Mouse (Mus musculus): Measurements from ENCODE around the gene Gm10382. TPM values are rescaled to one million over a fixed set of nuclear protein-coding genes. Genes with fewer than 3 reads are reported as not detected.
"Not testable (repeated sequence)": the region's sequence is repeated elsewhere in the genome, so short reads cannot be mapped to it uniquely, and the experiment has no call there.

Gene Gm10382
- polyA plus RNA-seq, 1 experiment from 2014 or later = 0.30 TPM

- ATAC-seq (replicated peaks; ENCODE audit: insufficient number of reproducible peaks, insufficient read depth, low FRiP score, low read depth) = no peak
- Histone ChIP-seq H3K4me2 (no peak overlapping the region), H3K27ac (no peak overlapping the region), H3K36me3 (no peaks in the 10 kb centered on the region), H3K4me1 (replicated peaks) (no peaks in the 10 kb centered on the region), H3K9me3 (replicated peaks) (no peaks in the 10 kb centered on the region), H3K4me3 (no peak overlapping the region), H3K9ac (no peak overlapping the region), H3K27me3 (no peaks in the 10 kb centered on the region)
- WGBS = 53% methylated on average over 4 of the region's 4 CpGs
These were observed 17.1 kb upstream of the Gm10382 start for GRCm38 (mm10) chr5:125372027-125372426.

- no peak overlapping the region for H3K4me2 ChIP-seq
- no peaks in the 10 kb centered on the region for H3K36me3 ChIP-seq
- no peaks in the 10 kb centered on the region for H3K9me3 ChIP-seq (replicated peaks)
- ATAC-seq (replicated peaks; ENCODE audit: insufficient number of reproducible peaks, insufficient read depth, low FRiP score, low read depth) = no peak
- no peak overlapping the region for H3K27ac ChIP-seq
- H3K27me3 ChIP-seq = no peaks in the 10 kb centered on the region
- no peak overlapping the region for H3K9ac ChIP-seq
- no peak overlapping the region for H3K4me3 ChIP-seq
- 77% methylated on average over 2 of the region's 2 CpGs for WGBS
- no peaks in the 10 kb centered on the region for H3K4me1 ChIP-seq (replicated peaks)
These were observed 13.3 kb upstream of the Gm10382 start for GRCm38 (mm10) chr5:125375871-125376270.

- Histone ChIP-seq H3K4me1 (replicated peaks) (no peaks in the 10 kb centered on the region), H3K36me3 (no peaks in the 10 kb centered on the region), H3K27me3 (no peaks in the 10 kb centered on the region), H3K9me3 (replicated peaks) (no peaks in the 10 kb centered on the region), H3K4me2 (no peak overlapping the region), H3K27ac (no peak overlapping the region), H3K4me3 (no peak overlapping the region), H3K9ac (no peak overlapping the region)
- 63% methylated on average over 7 of the region's 7 CpGs for WGBS
- no peak for ATAC-seq (replicated peaks; ENCODE audit: insufficient number of reproducible peaks, insufficient read depth, low FRiP score, low read depth)
These were observed 11.9 kb upstream of the Gm10382 start for GRCm38 (mm10) chr5:125377214-125377613.

GRCm38 (mm10) chr5:125378919-125379318 is 10.2 kb upstream of the Gm10382 start:
- no peak for ATAC-seq (replicated peaks; ENCODE audit: insufficient number of reproducible peaks, insufficient read depth, low FRiP score, low read depth)
- H3K4me2 ChIP-seq = no peak overlapping the region
- 76% methylated on average over 5 of the region's 5 CpGs for WGBS
- peaks cover 6% of the 10 kb centered on the region; the same call in 1 of the 2 replicates for H3K4me1 ChIP-seq (replicated peaks)
- no peak overlapping the region for H3K9ac ChIP-seq
- H3K27me3 ChIP-seq = no peaks in the 10 kb centered on the region
- no peaks in the 10 kb centered on the region for H3K9me3 ChIP-seq (replicated peaks)
- H3K4me3 ChIP-seq = no peak overlapping the region
- no peak overlapping the region for H3K27ac ChIP-seq
- H3K36me3 ChIP-seq = no peaks in the 10 kb centered on the region

- Histone ChIP-seq H3K9ac (no peak overlapping the region), H3K4me3 (no peak overlapping the region), H3K9me3 (replicated peaks) (no peaks in the 10 kb centered on the region), H3K4me2 (no peak overlapping the region), H3K27me3 (no peaks in the 10 kb centered on the region), H3K36me3 (peaks cover 17% of the 10 kb centered on the region), H3K27ac (no peak overlapping the region), H3K4me1 (replicated peaks) (peaks cover 26% of the 10 kb centered on the region)
- no peak for ATAC-seq (replicated peaks; ENCODE audit: insufficient number of reproducible peaks, insufficient read depth, low FRiP score, low read depth)
- 67% methylated on average over 5 of the region's 5 CpGs for WGBS
These were observed 7.0 kb upstream of the Gm10382 start for GRCm38 (mm10) chr5:125381954-125382672.

GRCm38 (mm10) chr5:125382673-125383558 is 6.2 kb upstream of the Gm10382 start:
- no peaks in the 10 kb centered on the region for H3K27me3 ChIP-seq
- no peak overlapping the region for H3K9ac ChIP-seq
- H3K36me3 ChIP-seq = peaks cover 17% of the 10 kb centered on the region
- H3K27ac ChIP-seq = peak overlapping the region; percentile 13
- peak; percentile 68; the same call in 1 of the 2 replicates for ATAC-seq (replicated peaks; ENCODE audit: insufficient number of reproducible peaks, insufficient read depth, low FRiP score, low read depth)
- peaks cover 26% of the 10 kb centered on the region for H3K4me1 ChIP-seq (replicated peaks)
- no peak overlapping the region for H3K4me3 ChIP-seq
- H3K4me2 ChIP-seq = no peak overlapping the region
- H3K9me3 ChIP-seq (replicated peaks) = no peaks in the 10 kb centered on the region
- 40% methylated on average over 6 of the region's 6 CpGs for WGBS

- WGBS = 75% methylated on average over 3 of the region's 3 CpGs
- H3K9ac ChIP-seq = no peak overlapping the region
- H3K27ac ChIP-seq = no peak overlapping the region
- no peak for ATAC-seq (replicated peaks; ENCODE audit: insufficient number of reproducible peaks, insufficient read depth, low FRiP score, low read depth)
- peaks cover 31% of the 10 kb centered on the region for H3K4me1 ChIP-seq (replicated peaks)
- H3K27me3 ChIP-seq = no peaks in the 10 kb centered on the region
- H3K9me3 ChIP-seq (replicated peaks) = no peaks in the 10 kb centered on the region
- no peak overlapping the region for H3K4me2 ChIP-seq
- no peak overlapping the region for H3K4me3 ChIP-seq
- H3K36me3 ChIP-seq = peaks cover 17% of the 10 kb centered on the region
These were observed 5.3 kb upstream of the Gm10382 start for GRCm38 (mm10) chr5:125383637-125384420.

GRCm38 (mm10) chr5:125384512-125385214 is 4.5 kb upstream of the Gm10382 start:
- H3K4me1 ChIP-seq (replicated peaks) = peaks cover 31% of the 10 kb centered on the region
- no peaks in the 10 kb centered on the region for H3K27me3 ChIP-seq
- 71% methylated on average over 2 of the region's 2 CpGs for WGBS
- peak overlapping the region; percentile 45; the same call in 1 of the 2 replicates for H3K4me2 ChIP-seq
- peaks cover 17% of the 10 kb centered on the region for H3K36me3 ChIP-seq
- no peak overlapping the region for H3K27ac ChIP-seq
- H3K9ac ChIP-seq = no peak overlapping the region
- ATAC-seq (replicated peaks; ENCODE audit: insufficient number of reproducible peaks, insufficient read depth, low FRiP score, low read depth) = no peak
- H3K9me3 ChIP-seq (replicated peaks) = no peaks in the 10 kb centered on the region
- H3K4me3 ChIP-seq = no peak overlapping the region

- Histone ChIP-seq H3K4me3 (peak overlapping the region; percentile 24), H3K4me2 (peak overlapping the region; percentile 45), H3K36me3 (peaks cover 17% of the 10 kb centered on the region), H3K9me3 (replicated peaks) (no peaks in the 10 kb centered on the region), H3K4me1 (replicated peaks) (peaks cover 33% of the 10 kb centered on the region), H3K27me3 (no peaks in the 10 kb centered on the region), H3K9ac (no peak overlapping the region), H3K27ac (no peak overlapping the region)
- 64% methylated on average over 8 of the region's 8 CpGs for WGBS
- ATAC-seq (replicated peaks; ENCODE audit: insufficient number of reproducible peaks, insufficient read depth, low FRiP score, low read depth) = no peak
These were observed 3.7 kb upstream of the Gm10382 start for GRCm38 (mm10) chr5:125385215-125385940.

GRCm38 (mm10) chr5:125387295-125387694 is 1.8 kb upstream of the Gm10382 start:
- not testable (repeated sequence) for ATAC-seq (replicated peaks; ENCODE audit: insufficient number of reproducible peaks, insufficient read depth, low FRiP score, low read depth); H3K9me3 ChIP-seq (replicated peaks); H3K4me3 ChIP-seq; H3K27me3 ChIP-seq; H3K9ac ChIP-seq; H3K27ac ChIP-seq
- 80% methylated on average over 5 of the region's 6 CpGs for WGBS
- Histone ChIP-seq H3K36me3 (peaks cover 17% of the 10 kb centered on the region), H3K4me2 (0 out of 2 replicates have a peak overlapping the region, but pooled peaks have one; percentile 25), H3K4me1 (replicated peaks) (peaks cover 51% of the 10 kb centered on the region)
